Mouse (Mus musculus) ES-E14 (cell line): ENCODE results near the gene Cmah. TPM values are rescaled to one million over a fixed set of nuclear protein-coding genes. Genes with fewer than 3 reads are reported as not detected.

Experiments used
- DNase-seq: peaks from one replicate; pipeline ENCODE4 v3.0.0-alpha.2; 2013; ENCODE audit warnings: low read depth, low spot score
- H3K27ac ChIP-seq: 2 replicates; pipeline ENCODE4 v1.5.1; 2012; ENCODE audit warnings: low read depth, mild to moderate bottlenecking, low read length, moderate library complexity, mixed read lengths; ENCODE audit not compliant: poor library complexity, insufficient read depth, severe bottlenecking
- H3K36me3 ChIP-seq: 2 replicates; pipeline ENCODE4 v1.6.1; 2012; ENCODE audit warnings: mild to moderate bottlenecking, low read length, moderate library complexity, mixed read lengths; ENCODE audit not compliant: control insufficient read depth, poor library complexity, insufficient read depth, severe bottlenecking
- H3K4me1 ChIP-seq, 2 experiments: fragments of 150-350 bp in 1 of 2; sonication (generic) in 1 of 2; 2 replicates each; pipeline ENCODE4 v1.6.1; 2012; ENCODE audit warnings: low read length in 2 of 2, mild to moderate bottlenecking in 1 of 2, mixed read lengths in 1 of 2; ENCODE audit not compliant: control insufficient read depth in 2 of 2, insufficient read depth in 2 of 2, poor library complexity in 1 of 2
- H3K4me3 ChIP-seq, 2 experiments: fragments of 150-350 bp in 1 of 2; sonication (generic) in 1 of 2; 2 replicates each; pipeline ENCODE4 v1.5.1; 2012; ENCODE audit warnings: low read length in 2 of 2, low read depth in 1 of 2, mild to moderate bottlenecking in 1 of 2, mixed read lengths in 1 of 2; ENCODE audit not compliant: insufficient read depth in 1 of 2, poor library complexity in 1 of 2, severe bottlenecking in 1 of 2
- H3K9ac ChIP-seq: 2 replicates; pipeline ENCODE4 v1.6.1; 2012; ENCODE audit warnings: low read depth, mild to moderate bottlenecking, low read length, mixed read lengths; ENCODE audit not compliant: poor library complexity, insufficient read depth, severe bottlenecking
- H3K9me3 ChIP-seq: fragments of 150-350 bp; sonication (generic); 2 replicates; pipeline ENCODE4 v1.6.1; 2012; ENCODE audit warnings: low read depth, mild to moderate bottlenecking, low read length; ENCODE audit not compliant: control insufficient read depth, insufficient read depth
- CHD2 ChIP-seq: IDR thresholded peaks from 2 replicates; pipeline ENCODE4 v1.6.1; 2014; ENCODE audit warnings: mild to moderate bottlenecking, low read depth, low read length, inconsistent platforms
- HCFC1 ChIP-seq: IDR thresholded peaks from 2 replicates; pipeline ENCODE4 v1.6.1; 2012; ENCODE audit warnings: low read length, inconsistent platforms, borderline replicate concordance; ENCODE audit not compliant: insufficient read depth
- MAFK ChIP-seq: IDR thresholded peaks from 2 replicates; pipeline ENCODE4 v1.6.1; 2014; ENCODE audit warnings: mild to moderate bottlenecking, low read depth, low read length, inconsistent platforms; ENCODE audit not compliant: insufficient read depth
- ZC3H11A ChIP-seq: IDR thresholded peaks from 2 replicates; pipeline ENCODE4 v1.6.1; 2012; ENCODE audit warnings: low read depth, mild to moderate bottlenecking, inconsistent platforms, low read length, borderline replicate concordance
- ZNF384 ChIP-seq: IDR thresholded peaks from 2 replicates; pipeline ENCODE4 v1.6.1; 2012; ENCODE audit warnings: low read depth, low read length, inconsistent platforms
- in situ Hi-C, 2 experiments: fragments of 600-800 bp; cut with MboI; formaldehyde crosslinking; loops; one replicate each; pipeline ENCODE4 v1.15.1; 2025; ENCODE audit warnings: low sequenced_read_pairs in 2 of 2, inconsistent platforms in 1 of 2; ENCODE audit not compliant: unreplicated experiment in 2 of 2
- total RNA-seq: library from RNA; depleted of rRNA; stranded (reverse); fragments of 300-350 nt; gene quantifications from 2 replicates; pipeline ENCODE4 v1.2.3, GENCODE M21; 2012

Cmah gene
- total RNA-seq, 1 experiment, result 0.18 TPM

- DNase-seq, result no peak
- H3K9ac ChIP-seq, result no peak overlapping the region
- H3K27ac ChIP-seq, result no peak overlapping the region
- in situ Hi-C loops, result no loop called here
- H3K36me3 ChIP-seq, result no peaks in the 10 kb centered on the region
- no peak overlapping the region for H3K4me3 ChIP-seq
- H3K9me3 ChIP-seq, result no peaks in the 10 kb centered on the region
- TF ChIP-seq ZC3H11A (no peak), HCFC1 (no peak), CHD2 (no peak), MAFK (no peak), ZNF384 (no peak)
- no peaks in the 10 kb centered on the region for H3K4me1 ChIP-seq
These were observed 39.8 kb upstream of the Cmah start for GRCm38 (mm10) chr13:24287381-24287780.

- H3K4me1 ChIP-seq, result no peaks in the 10 kb centered on the region
- in situ Hi-C loops, result no loop called here
- no peak for DNase-seq
These were observed 30.0 kb upstream of the Cmah start for GRCm38 (mm10) chr13:24297252-24297651.

DNA sequence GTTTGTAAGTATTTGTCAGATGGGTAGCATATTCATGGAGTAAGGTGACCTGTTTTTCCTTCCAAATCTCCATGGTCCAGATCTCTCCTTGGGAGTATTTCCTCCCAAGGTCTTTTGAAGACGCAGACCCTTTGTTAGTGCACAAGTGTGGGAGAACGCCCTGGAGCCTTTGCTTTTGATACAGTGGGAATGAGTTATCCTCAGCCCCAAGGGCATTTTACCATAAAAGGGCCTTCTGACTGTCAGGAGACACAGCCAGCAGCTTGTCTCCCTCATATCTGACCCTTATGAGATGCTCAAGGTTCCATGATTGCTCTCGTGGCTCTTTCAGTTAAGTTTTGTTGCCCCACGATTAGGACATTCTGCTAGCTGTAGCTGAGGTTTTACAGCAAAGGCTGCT is 21.7 kb upstream of the Cmah start:
- H3K9me3 ChIP-seq, result no peaks in the 10 kb centered on the region
- H3K4me3 ChIP-seq, result no peak overlapping the region
- in situ Hi-C loops, result loop anchor here (25.0 kb wide), 2 partner anchors 468 to 518 kb away; partner anchors contain the start of gene Slc17a3 (in 1 of the 2)
- no peaks in the 10 kb centered on the region for H3K4me1 ChIP-seq
- TF ChIP-seq HCFC1 (no peak), MAFK (no peak), ZC3H11A (no peak), ZNF384 (no peak), CHD2 (no peak)
- H3K27ac ChIP-seq, result no peak overlapping the region
- H3K36me3 ChIP-seq, result no peaks in the 10 kb centered on the region
- no peak for DNase-seq
- no peak overlapping the region for H3K9ac ChIP-seq

More at GRCm38 (mm10) chr13:24297252-24297651, 30.0 kb upstream of the Cmah start:
- Histone ChIP-seq H3K9ac (no peak overlapping the region), H3K9me3 (no peaks in the 10 kb centered on the region), H3K4me3 (no peak overlapping the region), H3K36me3 (no peaks in the 10 kb centered on the region), H3K27ac (no peak overlapping the region)
- TF ChIP-seq HCFC1, result no peak
- 0 out of 2 replicates have a peak, but pooled peaks have one; percentile 33 for TF ChIP-seq ZC3H11A

GRCm38 (mm10) chr13:24306248-24306647 is 21.0 kb upstream of the Cmah start:
- no peak for TF ChIP-seq CHD2
- no peaks in the 10 kb centered on the region for H3K4me1 ChIP-seq
- in situ Hi-C loops, result loop anchor here (25.0 kb wide), 2 partner anchors 469 to 519 kb away; partner anchors contain the start of gene Slc17a3 (in 1 of the 2)
- no peak overlapping the region for H3K27ac ChIP-seq
- no peaks in the 10 kb centered on the region for H3K9me3 ChIP-seq
- H3K9ac ChIP-seq, result no peak overlapping the region
- no peak overlapping the region for H3K4me3 ChIP-seq
- peak; percentile 15 for DNase-seq
- H3K36me3 ChIP-seq, result no peaks in the 10 kb centered on the region

GRCm38 (mm10) chr13:24311011-24311940 is 15.9 kb upstream of the Cmah start:
- Histone ChIP-seq H3K4me1 (no peaks in the 10 kb centered on the region), H3K9ac (no peak overlapping the region), H3K4me3 (no peak overlapping the region), H3K36me3 (no peaks in the 10 kb centered on the region), H3K9me3 (no peaks in the 10 kb centered on the region), H3K27ac (no peak overlapping the region)
- TF ChIP-seq ZNF384 (no peak), MAFK (no peak), HCFC1 (no peak), ZC3H11A (no peak), CHD2 (no peak)
- DNase-seq, result no peak
- in situ Hi-C loops, result loop anchor here (25.0 kb wide), 2 partner anchors 474 to 524 kb away; partner anchors contain the start of gene Slc17a3 (in 1 of the 2)
